Comparison of ENCODE assay signal across 25 mouse cellular contexts in the genomic region with DNA sequence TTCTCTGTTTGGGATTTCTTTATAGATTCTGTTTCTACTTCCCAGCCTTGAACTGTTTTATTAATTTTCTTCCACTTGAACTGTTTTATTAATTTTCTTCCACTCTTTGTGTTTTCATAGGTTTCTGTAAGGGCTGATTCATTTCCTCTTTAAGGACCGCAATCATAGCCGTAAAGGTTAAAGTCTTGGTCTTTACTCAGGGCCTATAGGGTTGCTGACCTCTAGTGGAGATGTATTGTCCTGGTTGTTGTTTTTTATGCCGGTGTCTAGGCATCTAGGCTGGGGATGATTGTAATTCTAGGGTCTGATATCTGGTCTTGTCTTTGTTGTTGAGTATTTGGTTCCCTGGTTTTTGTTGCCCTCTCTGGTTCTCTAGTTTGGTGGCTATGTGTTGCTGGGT. TPM values are rescaled to one million over a fixed set of nuclear protein-coding genes. Genes with fewer than 3 reads are reported as not detected.
A peak's percentile ranks its signal among the peaks of the same experiment; 100 is the strongest.
DNase-seq lines count a peak whose midpoint lies in the region; ATAC-seq and TF ChIP-seq lines count a peak whose summit lies in the region.
"Had no signal": no experiment of that assay in that cellular context is flagged by ENCODE, and none has a peak within 500 bp of the region (broad histone marks: within the 10 kb centered on the region; RNA-seq: fewer than 3 reads in every experiment).

No protein-coding gene starts in this region.

- no peak for ATAC-seq in intestine, postnatal 0 days
- ATAC-seq in intestine, embryonic 16.5 days: no peak
- ATAC-seq in lung, embryonic 14.5 days (ENCODE audit: insufficient read depth): no peak
- ATAC-seq: activated CD4-positive, CD25-positive, alpha-beta regulatory T cell, adult 4 months had no signal

- H3K27ac ChIP-seq in intestine, postnatal 0 days (ENCODE audit: low read depth, low read length): no peak overlapping the region
- H3K27ac ChIP-seq in intestine, embryonic 16.5 days (ENCODE audit: low read length): no peak overlapping the region
- H3K27ac ChIP-seq in lung, embryonic 14.5 days (ENCODE audit: low read depth): no peak overlapping the region
- H3K27ac ChIP-seq in embryonic facial prominence, embryonic 10.5 days (replicated peaks): no peak overlapping the region
- H3K27ac ChIP-seq: embryonic facial prominence, embryonic 12.5 days; forebrain, embryonic 12.5 days; hindbrain, embryonic 12.5 days; limb, embryonic 12.5 days; neural tube, embryonic 13.5 days had no signal

- WGBS in intestine, postnatal 0 days: 41% methylated on average over 3 of the region's 3 CpGs
- 67% methylated on average over 3 of the region's 3 CpGs for WGBS in intestine, embryonic 16.5 days
- 68% methylated on average over 3 of the region's 3 CpGs for WGBS in lung, embryonic 14.5 days
- 68% methylated on average over 3 of the region's 3 CpGs for WGBS in embryonic facial prominence, embryonic 10.5 days

- peak; percentile 69 for TF ChIP-seq CTCF in intestine, postnatal 0 days (IDR thresholded peaks at IDR 0.05; ENCODE audit: low read depth)
- 0 out of 2 replicates have a peak, but pooled peaks have one; percentile 7 for TF ChIP-seq CTCF in lung, embryonic 14.5 days (IDR thresholded peaks at IDR 0.05; ENCODE audit: low read depth)
- peak; percentile 19; the same call in 1 of the 2 replicates for TF ChIP-seq CTCF in E14TG2a.4 (conservative IDR thresholded peaks at IDR 0.05; ENCODE audit: low read length)

- H3K4me2 ChIP-seq in intestine, postnatal 0 days (replicated peaks; ENCODE audit: low read depth): no peak overlapping the region
- no peak overlapping the region for H3K4me2 ChIP-seq in intestine, embryonic 16.5 days (ENCODE audit: low read depth, low read length)
- no peak overlapping the region for H3K4me2 ChIP-seq in lung, embryonic 14.5 days
- H3K4me2 ChIP-seq: embryonic facial prominence, embryonic 12.5 days; forebrain, embryonic 12.5 days; heart, embryonic 11.5 days; hindbrain, embryonic 12.5 days; limb, embryonic 12.5 days; neural tube, embryonic 13.5 days had no signal

- no peak overlapping the region for H3K9ac ChIP-seq in intestine, postnatal 0 days (ENCODE audit: low read depth, low read length)
- H3K9ac ChIP-seq in intestine, embryonic 16.5 days (ENCODE audit: low read depth, low read length): no peak overlapping the region
- H3K9ac ChIP-seq in lung, embryonic 14.5 days: no peak overlapping the region
- H3K9ac ChIP-seq: embryonic facial prominence, embryonic 12.5 days; forebrain, embryonic 12.5 days; hindbrain, embryonic 12.5 days; limb, embryonic 12.5 days; neural tube, embryonic 13.5 days had no signal

- H3K36me3 ChIP-seq in intestine, postnatal 0 days (ENCODE audit: control insufficient read depth, insufficient read depth): peaks cover 44% of the 10 kb centered on the region
- H3K36me3 ChIP-seq in intestine, embryonic 16.5 days (ENCODE audit: control insufficient read depth, insufficient read depth, low read length): peaks cover 16% of the 10 kb centered on the region
- H3K36me3 ChIP-seq in lung, embryonic 14.5 days (ENCODE audit: insufficient read depth): peaks cover 33% of the 10 kb centered on the region
- peaks cover 34% of the 10 kb centered on the region for H3K36me3 ChIP-seq in E14TG2a.4 (ENCODE audit: insufficient read depth, low read length)
- H3K36me3 ChIP-seq in embryonic facial prominence, embryonic 10.5 days (replicated peaks): peaks cover 30% of the 10 kb centered on the region

- H3K4me3 ChIP-seq in intestine, postnatal 0 days (ENCODE audit: low read depth, low read length): no peak overlapping the region
- no peak overlapping the region for H3K4me3 ChIP-seq in intestine, embryonic 16.5 days (ENCODE audit: low read length)
- H3K4me3 ChIP-seq in lung, embryonic 14.5 days (ENCODE audit: low read depth, low read length): no peak overlapping the region
- no peak overlapping the region for H3K4me3 ChIP-seq in E14TG2a.4 (replicated peaks; ENCODE audit: low read length)
- no peak overlapping the region for H3K4me3 ChIP-seq in embryonic facial prominence, embryonic 10.5 days
- H3K4me3 ChIP-seq: embryonic facial prominence, embryonic 12.5 days; forebrain, embryonic 12.5 days; hindbrain, embryonic 12.5 days; limb, embryonic 12.5 days; megakaryocyte, embryonic 14.5 days; neural tube, embryonic 13.5 days had no signal

- no peaks in the 10 kb centered on the region for H3K4me1 ChIP-seq in intestine, postnatal 0 days (replicated peaks; ENCODE audit: control insufficient read depth, insufficient read depth, low read length)
- H3K4me1 ChIP-seq in intestine, embryonic 16.5 days (ENCODE audit: control insufficient read depth, insufficient read depth, low read length): no peaks in the 10 kb centered on the region
- no peaks in the 10 kb centered on the region for H3K4me1 ChIP-seq in lung, embryonic 14.5 days (ENCODE audit: insufficient read depth)
- H3K4me1 ChIP-seq in E14TG2a.4 (replicated peaks; ENCODE audit: low read depth, low read length): no peaks in the 10 kb centered on the region
- no peaks in the 10 kb centered on the region for H3K4me1 ChIP-seq in embryonic facial prominence, embryonic 10.5 days
- H3K4me1 ChIP-seq: embryonic facial prominence, embryonic 12.5 days; forebrain, embryonic 12.5 days; hindbrain, embryonic 12.5 days; limb, embryonic 12.5 days; neural tube, embryonic 13.5 days had no signal

- H3K27me3 ChIP-seq in intestine, postnatal 0 days (replicated peaks; ENCODE audit: control insufficient read depth, insufficient read depth, low read length): no peaks in the 10 kb centered on the region
- no peaks in the 10 kb centered on the region for H3K27me3 ChIP-seq in intestine, embryonic 16.5 days (replicated peaks; ENCODE audit: control insufficient read depth, insufficient read depth, low read length)
- H3K27me3 ChIP-seq in lung, embryonic 14.5 days (ENCODE audit: insufficient read depth, low read length): no peaks in the 10 kb centered on the region
- no peaks in the 10 kb centered on the region for H3K27me3 ChIP-seq in E14TG2a.4 (ENCODE audit: insufficient read depth, low read length)
- H3K27me3 ChIP-seq in embryonic facial prominence, embryonic 10.5 days (replicated peaks; ENCODE audit: low read depth, poor library complexity, severe bottlenecking): no peaks in the 10 kb centered on the region
- H3K27me3 ChIP-seq: embryonic facial prominence, embryonic 12.5 days; forebrain, embryonic 12.5 days; hindbrain, embryonic 12.5 days; limb, embryonic 12.5 days; megakaryocyte, embryonic 14.5 days; neural tube, embryonic 13.5 days had no signal

- DNase-seq in lung, embryonic 14.5 days: no peak
- DNase-seq in lung, postnatal 4 days: no peak
- peak; percentile 1 for DNase-seq in embryonic facial prominence, embryonic 10.5 days (ENCODE audit: low spot score)
- DNase-seq in B cell, adult 2 months: no peak
- DNase-seq: adrenal gland, adult 8-10 months; cerebellum, adult 11-12 months; cerebellum, postnatal 14 days; heart, postnatal 10 days; kidney, adult 18-20 months; layer of hippocampus, postnatal 36 days; midbrain, embryonic 14.5 days; right cerebral cortex, adult 18-20 months; right cerebral cortex, postnatal 4 days; thymus, postnatal 25 days had no signal

- no peaks in the 10 kb centered on the region for H3K9me3 ChIP-seq in intestine, postnatal 0 days (ENCODE audit: control insufficient read depth)
- no peaks in the 10 kb centered on the region for H3K9me3 ChIP-seq in intestine, embryonic 16.5 days (ENCODE audit: control insufficient read depth, low read length)
- H3K9me3 ChIP-seq in lung, embryonic 14.5 days (ENCODE audit: low read depth, low read length): no peaks in the 10 kb centered on the region
- H3K9me3 ChIP-seq in E14TG2a.4 (ENCODE audit: low read length): no peaks in the 10 kb centered on the region
- H3K9me3 ChIP-seq in embryonic facial prominence, embryonic 10.5 days: no peaks in the 10 kb centered on the region
- H3K9me3 ChIP-seq: embryonic facial prominence, embryonic 12.5 days; forebrain, embryonic 12.5 days; hindbrain, embryonic 12.5 days; megakaryocyte, embryonic 14.5 days; neural tube, embryonic 13.5 days had no signal

RNA-seq across cellular contexts. Expression of a gene that starts 12.4 kb away (rescaled TPM):
- 5.9 and 6.8 TPM in 2 replicates for polyA plus RNA-seq in intestine, postnatal 0 days (2015; fragmentation: Nextera tagmentation; extraction: Ambion mirVana)
- 1.4 and 1.9 TPM in 2 replicates for polyA plus RNA-seq in intestine, embryonic 16.5 days (2015; fragmentation: Nextera tagmentation; extraction: Ambion mirVana)
- polyA plus RNA-seq in lung, embryonic 14.5 days (2014; fragmentation: Nextera tagmentation; extraction: Ambion mirVana): 8.0 and 9.3 TPM in 2 replicates
- polyA plus RNA-seq in embryonic facial prominence, embryonic 10.5 days (2016; fragmentation: Nextera tagmentation; extraction: Ambion mirVana): 2.4 and 3.4 TPM in 2 replicates

RNA-seq across cellular contexts. Expression of a gene that starts 16.8 kb away (rescaled TPM):
- 0.05 and 0.08 TPM in 2 replicates for polyA plus RNA-seq in intestine, postnatal 0 days (2015; fragmentation: Nextera tagmentation; extraction: Ambion mirVana)
- polyA plus RNA-seq in intestine, embryonic 16.5 days (2015; fragmentation: Nextera tagmentation; extraction: Ambion mirVana): 0.07 and 0.11 TPM in 2 replicates
- polyA plus RNA-seq in lung, embryonic 14.5 days (2014; fragmentation: Nextera tagmentation; extraction: Ambion mirVana): 0.12 and 0.37 TPM in 2 replicates
- polyA plus RNA-seq in embryonic facial prominence, embryonic 10.5 days (2016; fragmentation: Nextera tagmentation; extraction: Ambion mirVana): 0.04 TPM in 1 of 2 replicates, not detected in the other

Comparison
In these comparisons a context has a peak if more than half of its experiments do, and no peak if none do; other contexts are left out.
1. CTCF ChIP-seq: peak in every context shown above with its lines; median percentile 69 in intestine, postnatal 0 days; 19 in E14TG2a.4; 7 in lung, embryonic 14.5 days.